Mouse (Mus musculus) E14TG2a.4 (cell line): Measurements from ENCODE around the gene Fibcd1.
A peak's percentile ranks its signal among the peaks of the same experiment; 100 is the strongest.

Experiments
- H3K27me3 ChIP-seq: 2 replicates; pipeline ENCODE4 v1.6.1; 2014; ENCODE audit warnings: low read length, control low read depth; ENCODE audit not compliant: insufficient read depth
- H3K36me3 ChIP-seq: 2 replicates; pipeline ENCODE4 v1.6.1; 2014; ENCODE audit warnings: low read length, control low read depth; ENCODE audit not compliant: insufficient read depth
- H3K4me1 ChIP-seq: replicated peaks from 2 replicates; pipeline ENCODE4 v1.6.1; 2014; ENCODE audit warnings: low read depth, low read length, control low read depth
- H3K4me3 ChIP-seq: replicated peaks from 2 replicates; pipeline ENCODE4 v1.5.1; 2014; ENCODE audit warnings: mild to moderate bottlenecking, low read length
- H3K9me3 ChIP-seq: 2 replicates; pipeline ENCODE4 v1.6.1; 2014; ENCODE audit warnings: low read length, control low read depth
- CTCF ChIP-seq: conservative IDR thresholded peaks from 2 replicates; pipeline ENCODE4 v1.5.1; 2014; ENCODE audit warnings: low read length
- NANOG ChIP-seq: IDR thresholded peaks from 2 replicates; pipeline ENCODE4 v1.6.1; 2014; ENCODE audit warnings: borderline replicate concordance, low read length, mixed read lengths
- POU5F1 ChIP-seq: IDR thresholded peaks from 2 replicates; pipeline ENCODE4 v1.6.1; 2014; ENCODE audit warnings: low read length, borderline replicate concordance

Gene Fibcd1

DNA sequence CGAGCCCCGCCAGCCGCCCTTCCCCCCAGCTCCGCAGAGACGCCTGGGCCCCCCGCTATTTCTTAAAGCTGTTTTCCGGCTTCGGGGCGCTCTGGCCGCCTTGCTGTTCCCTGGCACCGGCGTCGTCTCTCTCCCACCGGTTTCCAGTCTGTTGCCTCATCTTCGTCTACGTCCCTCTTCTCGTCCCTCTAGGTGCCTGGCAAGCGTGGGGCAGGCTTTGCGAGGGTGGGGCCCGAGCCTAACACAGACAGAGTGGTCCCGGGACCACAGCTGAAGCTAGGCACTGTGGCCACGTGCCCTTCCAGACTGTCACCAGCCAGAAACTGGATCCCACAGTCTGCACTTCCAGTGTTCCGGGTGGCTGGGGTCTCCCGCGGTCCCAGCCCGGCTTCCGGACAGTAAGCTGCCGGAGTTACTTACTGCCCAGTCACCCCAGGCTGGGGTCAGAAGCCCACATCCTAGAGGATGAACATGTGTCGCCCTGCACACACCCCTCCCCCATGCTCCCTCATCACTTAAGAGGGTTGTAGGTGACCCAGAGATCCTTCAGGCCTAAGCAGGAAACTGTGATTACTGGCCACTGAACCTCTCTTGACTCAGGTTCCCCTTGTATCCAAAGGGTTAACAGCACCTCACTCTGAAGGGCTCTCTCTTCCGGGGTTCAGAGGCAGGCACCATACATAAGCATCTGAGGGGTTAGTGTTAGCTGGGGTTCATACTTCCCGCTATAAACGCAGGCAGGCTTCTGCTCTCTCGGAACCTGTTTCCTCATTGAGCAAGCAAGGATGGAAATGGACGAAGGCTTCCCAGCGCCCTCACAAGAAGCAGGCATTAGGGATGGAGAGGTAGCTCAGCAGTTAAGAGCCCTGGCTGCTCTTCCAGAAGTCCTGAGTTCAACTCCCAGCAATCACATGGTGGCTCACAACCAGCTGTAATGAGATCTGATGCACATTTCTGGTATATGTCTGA is 1.2 kb upstream of the Fibcd1 start:
- no peak for TF ChIP-seq POU5F1
- no peak for TF ChIP-seq NANOG
- Histone ChIP-seq H3K27me3 (peaks cover 83% of the 10 kb centered on the region), H3K4me3 (peak overlapping the region; percentile 74), H3K36me3 (no peaks in the 10 kb centered on the region), H3K9me3 (no peaks in the 10 kb centered on the region), H3K4me1 (peaks cover 45% of the 10 kb centered on the region)

DNA sequence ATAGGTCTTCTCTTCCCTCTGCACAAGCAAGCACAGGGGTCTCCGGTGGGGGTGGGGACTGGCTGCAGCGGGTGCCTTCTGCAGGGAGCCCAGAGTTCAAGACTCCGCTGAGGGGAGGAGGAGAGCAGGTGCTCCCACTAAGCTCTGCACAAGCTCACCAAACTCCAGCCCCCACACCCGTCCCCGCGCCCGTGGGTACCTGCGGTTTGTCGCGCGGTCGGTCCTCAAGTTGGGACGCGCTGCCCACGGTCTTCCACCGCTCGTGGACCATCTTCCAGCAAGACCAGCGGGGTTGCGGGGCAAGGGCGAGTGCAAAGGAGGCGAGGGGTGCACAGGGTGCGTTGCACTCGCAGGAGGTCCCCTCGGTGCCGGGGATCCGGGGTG is 301 bp downstream of the Fibcd1 start:
- H3K36me3 ChIP-seq: no peaks in the 10 kb centered on the region
- H3K27me3 ChIP-seq: peaks cover 85% of the 10 kb centered on the region
- no peak for TF ChIP-seq NANOG
- TF ChIP-seq POU5F1: no peak
- no peak for TF ChIP-seq CTCF
- peak overlapping the region; percentile 74 for H3K4me3 ChIP-seq
- H3K4me1 ChIP-seq: peaks cover 37% of the 10 kb centered on the region
- no peaks in the 10 kb centered on the region for H3K9me3 ChIP-seq

DNA sequence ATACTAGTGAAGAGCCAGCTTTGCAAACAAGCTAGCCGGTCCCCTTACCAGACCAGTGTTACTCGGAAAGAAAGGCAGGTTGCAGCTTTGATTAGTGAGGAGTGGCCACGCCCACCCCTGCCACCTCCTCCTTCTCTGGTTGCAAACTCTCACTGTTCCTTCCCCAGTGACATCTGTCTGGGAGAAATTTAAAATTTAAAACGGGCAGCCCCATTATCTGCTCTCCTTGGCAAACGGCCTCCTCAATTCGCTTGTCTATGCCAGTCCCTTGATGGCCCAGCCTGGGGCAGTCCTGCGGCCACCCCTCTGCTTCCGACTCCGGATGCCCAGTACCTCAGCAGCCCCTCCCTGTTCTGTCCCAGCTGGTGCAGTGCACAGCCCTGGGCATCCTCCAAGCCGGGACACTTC is 1.1 kb downstream of the Fibcd1 start:
- H3K9me3 ChIP-seq: no peaks in the 10 kb centered on the region
- H3K4me1 ChIP-seq: peaks cover 37% of the 10 kb centered on the region
- no peaks in the 10 kb centered on the region for H3K36me3 ChIP-seq
- 0 out of 2 replicates have a peak overlapping the region, but pooled peaks have one; percentile 74 for H3K4me3 ChIP-seq
- peaks cover 89% of the 10 kb centered on the region for H3K27me3 ChIP-seq
- TF ChIP-seq NANOG (no peak), POU5F1 (no peak), CTCF (no peak)

DNA sequence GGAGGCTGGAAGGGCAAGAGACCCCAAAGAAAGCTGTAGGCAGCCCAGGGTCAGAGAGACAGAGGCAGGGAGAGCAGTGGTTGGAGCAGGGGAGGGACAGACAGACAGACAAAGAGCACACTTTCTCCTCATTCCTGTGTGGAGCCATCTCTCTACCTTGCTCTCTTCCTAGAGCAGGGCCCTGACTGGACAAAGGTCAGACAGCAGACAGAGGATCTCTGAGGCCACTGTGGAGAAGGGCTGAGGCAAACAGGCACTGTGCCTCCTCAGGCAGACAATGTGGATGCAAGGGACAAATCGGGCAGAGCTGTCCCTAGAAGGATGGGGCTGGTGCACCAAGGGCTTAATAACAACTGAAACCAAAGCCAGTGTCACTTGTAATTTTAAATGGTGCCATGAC is 6.9 kb downstream of the Fibcd1 start:
- H3K27me3 ChIP-seq: peaks cover 90% of the 10 kb centered on the region
- peaks cover 4% of the 10 kb centered on the region for H3K4me1 ChIP-seq
- H3K4me3 ChIP-seq: no peak overlapping the region
- no peaks in the 10 kb centered on the region for H3K36me3 ChIP-seq
- no peaks in the 10 kb centered on the region for H3K9me3 ChIP-seq
- no peak for TF ChIP-seq NANOG
- TF ChIP-seq CTCF: no peak
- no peak for TF ChIP-seq POU5F1

DNA sequence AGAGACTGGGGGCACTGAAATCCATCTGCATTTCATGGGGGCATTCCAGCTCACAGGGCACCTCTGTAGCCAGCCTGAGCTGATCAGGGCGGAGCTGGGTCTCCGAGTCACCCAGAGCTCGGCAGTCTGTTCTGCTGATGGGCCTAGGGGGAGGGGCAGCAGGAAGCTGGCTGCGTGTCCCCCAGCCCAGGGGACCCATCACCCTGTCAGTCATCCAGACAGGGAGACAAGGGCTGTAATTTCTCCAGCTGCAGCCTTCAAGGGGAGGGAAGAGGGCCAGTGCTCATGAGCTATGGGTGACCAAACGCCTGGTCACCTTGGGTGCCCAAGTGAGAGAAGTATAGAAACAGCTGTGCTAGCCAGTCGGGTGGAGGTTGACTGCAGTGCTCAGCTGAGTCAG is 8.8 kb downstream of the Fibcd1 start:
- H3K4me3 ChIP-seq: no peak overlapping the region
- TF ChIP-seq NANOG (no peak), POU5F1 (no peak), CTCF (no peak)

DNA sequence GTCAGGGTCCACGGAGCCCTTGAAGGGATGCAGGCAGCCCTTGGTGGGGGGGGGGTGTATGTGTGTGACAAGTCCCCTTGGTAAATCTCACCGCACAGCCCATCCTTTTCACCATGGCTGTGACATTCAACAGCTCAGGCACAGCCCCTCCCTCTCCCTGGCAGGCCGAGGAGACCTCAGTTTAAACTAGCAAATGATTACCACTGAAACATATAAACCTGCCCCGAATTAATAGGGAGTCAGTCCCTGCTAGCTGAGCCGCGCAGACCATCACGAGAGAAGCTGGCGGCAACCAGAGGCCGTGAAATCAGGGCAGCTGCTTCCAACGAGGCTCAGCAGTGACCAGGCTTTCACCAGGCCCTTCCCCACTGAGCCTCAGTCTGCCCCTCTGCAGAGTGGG is 9.7 kb downstream of the Fibcd1 start:
- no peaks in the 10 kb centered on the region for H3K36me3 ChIP-seq
- peaks cover 76% of the 10 kb centered on the region for H3K27me3 ChIP-seq
- H3K9me3 ChIP-seq: no peaks in the 10 kb centered on the region
- H3K4me1 ChIP-seq: 0 out of 2 replicates have a peak, but pooled peaks cover 2% of the 10 kb centered on the region
- TF ChIP-seq CTCF: no peak
- H3K4me3 ChIP-seq: no peak overlapping the region

More for the DNA sequence above, 8.8 kb downstream of the Fibcd1 start:
- H3K9me3 ChIP-seq: no peaks in the 10 kb centered on the region
- 0 out of 2 replicates have a peak, but pooled peaks cover 2% of the 10 kb centered on the region for H3K4me1 ChIP-seq
- no peaks in the 10 kb centered on the region for H3K36me3 ChIP-seq
- H3K27me3 ChIP-seq: peaks cover 83% of the 10 kb centered on the region

DNA sequence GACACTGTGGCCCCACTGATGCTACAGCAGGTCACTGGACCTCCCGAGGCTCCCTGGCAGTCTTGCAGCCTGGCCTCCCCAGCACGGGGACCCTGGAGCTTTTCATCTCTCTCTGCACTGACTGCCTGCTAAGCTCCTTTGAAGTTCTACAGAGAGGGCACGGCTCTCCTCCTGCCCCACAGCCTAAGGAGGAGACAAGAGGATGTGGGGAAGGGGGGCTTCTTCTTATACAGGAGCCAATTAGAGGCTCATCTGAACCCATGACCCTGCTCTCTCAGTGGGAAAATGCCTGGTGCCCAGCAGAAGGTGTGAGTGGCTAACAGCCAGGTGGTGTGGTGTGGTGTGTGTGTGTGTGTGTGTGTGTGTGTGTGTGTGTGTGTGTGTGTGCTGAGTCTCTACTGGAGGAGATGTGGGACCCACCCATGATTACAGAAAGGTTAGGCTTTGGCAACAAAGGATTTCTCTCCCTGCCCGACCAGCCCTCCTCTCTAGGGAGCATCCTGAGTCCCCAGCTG is 17.4 kb downstream of the Fibcd1 start:
- Histone ChIP-seq H3K9me3 (no peaks in the 10 kb centered on the region), H3K27me3 (peaks cover 39% of the 10 kb centered on the region), H3K36me3 (no peaks in the 10 kb centered on the region), H3K4me1 (peaks cover 18% of the 10 kb centered on the region), H3K4me3 (no peak overlapping the region)
- no peak for TF ChIP-seq POU5F1

DNA sequence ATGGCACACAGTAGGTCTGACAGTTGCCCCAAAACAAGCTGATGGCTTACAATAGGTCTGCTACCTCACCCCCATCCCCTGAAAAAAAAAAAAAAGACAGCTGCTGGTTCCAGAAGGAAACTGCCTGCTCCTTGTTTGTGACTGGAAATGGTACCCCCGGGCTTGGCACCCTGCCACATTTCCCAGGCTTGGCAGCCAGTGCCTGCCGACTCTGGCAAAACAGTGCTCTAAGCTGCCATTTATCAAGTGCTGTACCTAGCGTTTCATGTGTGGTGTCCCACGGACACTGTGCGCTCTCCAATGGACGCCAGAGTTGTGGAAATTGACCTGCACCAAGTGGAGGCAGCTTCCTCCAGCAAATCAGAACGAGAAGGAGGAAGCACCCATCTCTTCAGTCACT is 17.9 kb downstream of the Fibcd1 start:
- H3K27me3 ChIP-seq: peaks cover 39% of the 10 kb centered on the region
- H3K4me3 ChIP-seq: no peak overlapping the region
- peaks cover 23% of the 10 kb centered on the region for H3K4me1 ChIP-seq
- TF ChIP-seq POU5F1: no peak
- no peak for TF ChIP-seq CTCF
- no peak for TF ChIP-seq NANOG
- H3K36me3 ChIP-seq: no peaks in the 10 kb centered on the region
- H3K9me3 ChIP-seq: no peaks in the 10 kb centered on the region

DNA sequence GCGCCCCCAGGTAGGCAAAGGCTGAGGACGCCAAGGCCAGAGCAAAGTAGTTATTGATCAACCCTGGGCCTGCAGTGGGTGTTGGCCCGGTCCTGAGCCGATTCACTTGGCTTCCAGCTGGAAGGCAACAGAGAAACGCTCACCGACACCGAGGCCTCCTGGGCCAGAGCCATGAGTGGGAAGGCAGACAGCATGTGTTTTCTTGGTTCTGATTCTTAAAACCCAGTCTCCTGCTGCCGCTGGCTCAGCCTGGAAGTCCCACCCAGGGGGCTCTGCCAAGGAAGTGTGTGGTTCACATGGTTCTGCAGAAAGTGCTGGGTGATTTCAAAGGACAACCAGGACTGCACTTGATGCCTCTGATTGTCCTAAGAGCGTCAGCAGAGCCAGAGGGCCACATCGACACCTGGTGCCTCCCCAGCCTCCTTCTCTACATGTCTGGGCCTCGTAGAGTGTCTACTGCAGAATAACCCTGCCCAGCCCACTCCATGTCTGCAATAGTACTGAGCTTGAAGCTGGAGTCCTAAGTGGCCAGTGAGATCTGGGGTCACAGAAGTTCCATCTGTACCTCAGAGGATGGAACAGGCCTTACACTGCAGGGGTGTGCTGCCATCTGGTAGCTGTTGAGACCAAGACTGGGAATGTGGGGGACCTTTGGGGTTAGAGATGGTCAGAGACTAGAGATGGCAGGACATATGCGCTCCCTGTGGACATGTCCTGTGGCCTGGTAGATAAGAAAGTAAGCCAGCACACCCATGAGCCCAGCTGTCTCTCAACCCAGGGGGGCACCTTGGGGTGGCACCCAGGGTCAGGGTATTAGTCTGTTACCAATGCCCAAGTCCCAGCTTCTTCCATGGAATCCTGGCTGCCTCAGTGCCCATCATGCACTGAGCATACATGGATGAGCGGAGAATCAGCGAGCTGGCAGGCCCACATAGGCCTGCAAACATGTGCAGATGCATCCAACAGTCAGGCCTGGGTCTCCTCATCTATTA is 19.4 kb downstream of the Fibcd1 start:
- peaks cover 52% of the 10 kb centered on the region for H3K27me3 ChIP-seq
- peaks cover 34% of the 10 kb centered on the region for H3K4me1 ChIP-seq
- H3K9me3 ChIP-seq: no peaks in the 10 kb centered on the region
- H3K36me3 ChIP-seq: no peaks in the 10 kb centered on the region
- H3K4me3 ChIP-seq: peak overlapping the region; percentile 14; the same call in 1 of the 2 replicates
- TF ChIP-seq NANOG (no peak), POU5F1 (no peak), CTCF (no peak)
